Mouse (Mus musculus): Measurements from ENCODE around the gene Mbtps1.

Gene Mbtps1

GRCm38 (mm10) chr8:119558603-119559401 is at the start of gene Mbtps1:
TSS of gene Mbtps1 (minus strand) at chr8:119558735.
- peak; percentile 98 for DNase-seq (ENCODE audit: low spot score)

- no peak for DNase-seq (ENCODE audit: low spot score)
These were observed 47.7 kb upstream of the Mbtps1 start for GRCm38 (mm10) chr8:119606224-119606623.

GRCm38 (mm10) chr8:119604996-119605395 is 46.5 kb upstream of the Mbtps1 start, which contains the start of gene Taf1c:
TSS of gene Taf1c (minus strand) at chr8:119605222.
- peak; percentile 89 for DNase-seq (ENCODE audit: low spot score)

GRCm38 (mm10) chr8:119604398-119604803 is 45.9 kb upstream of the Mbtps1 start:
- DNase-seq (ENCODE audit: low spot score): no peak

GRCm38 (mm10) chr8:119603771-119604170 is 45.2 kb upstream of the Mbtps1 start:
- no peak for DNase-seq (ENCODE audit: low spot score)

GRCm38 (mm10) chr8:119591456-119591855 is 32.9 kb upstream of the Mbtps1 start:
- DNase-seq (ENCODE audit: low spot score): peak; percentile 42

- no peak for DNase-seq (ENCODE audit: low spot score)
These were observed 31.8 kb upstream of the Mbtps1 start for GRCm38 (mm10) chr8:119590348-119590747.

- no peak for DNase-seq (ENCODE audit: low spot score)
These were observed 30.3 kb upstream of the Mbtps1 start for GRCm38 (mm10) chr8:119588844-119589243.

- no peak for DNase-seq (ENCODE audit: low spot score)
These were observed 29.8 kb upstream of the Mbtps1 start for GRCm38 (mm10) chr8:119588321-119588720.

- no peak for DNase-seq (ENCODE audit: low spot score)
These were observed 27.4 kb upstream of the Mbtps1 start for GRCm38 (mm10) chr8:119585901-119586300.

- no peak for DNase-seq (ENCODE audit: low spot score)
These were observed 22.1 kb upstream of the Mbtps1 start for GRCm38 (mm10) chr8:119580441-119581161.

- DNase-seq (ENCODE audit: low spot score): no peak
These were observed 20.6 kb upstream of the Mbtps1 start for GRCm38 (mm10) chr8:119579096-119579495.

GRCm38 (mm10) chr8:119575366-119575726 is 16.8 kb upstream of the Mbtps1 start:
- no peak for DNase-seq (ENCODE audit: low spot score)

GRCm38 (mm10) chr8:119574437-119575365 is 16.2 kb upstream of the Mbtps1 start, which contains the start of the genes Hsdl1 and Dnaaf1:
TSS of gene Hsdl1 (minus strand) at chr8:119575183.
TSS of gene Dnaaf1 (plus strand) at chr8:119575235.
- peak; percentile 92 for DNase-seq (ENCODE audit: low spot score)

- DNase-seq (ENCODE audit: low spot score): no peak
These were observed 13.9 kb upstream of the Mbtps1 start for GRCm38 (mm10) chr8:119572411-119572810.

GRCm38 (mm10) chr8:119571135-119571534 is 12.6 kb upstream of the Mbtps1 start:
- no peak for DNase-seq (ENCODE audit: low spot score)

- no peak for DNase-seq (ENCODE audit: low spot score)
These were observed 11.3 kb upstream of the Mbtps1 start for GRCm38 (mm10) chr8:119569881-119570280.

- DNase-seq (ENCODE audit: low spot score): no peak
These were observed 10.4 kb upstream of the Mbtps1 start for GRCm38 (mm10) chr8:119568951-119569350.

GRCm38 (mm10) chr8:119568251-119568650 is 9.7 kb upstream of the Mbtps1 start:
- no peak for DNase-seq (ENCODE audit: low spot score)

GRCm38 (mm10) chr8:119566367-119566766 is 7.8 kb upstream of the Mbtps1 start:
- DNase-seq (ENCODE audit: low spot score): no peak

- DNase-seq (ENCODE audit: low spot score): no peak
These were observed 5.3 kb upstream of the Mbtps1 start for GRCm38 (mm10) chr8:119563849-119564251.

GRCm38 (mm10) chr8:119559402-119559720 is 826 bp upstream of the Mbtps1 start:
- DNase-seq (ENCODE audit: low spot score): no peak

Measured in yolk sac, embryonic 10.5 days (tissue).